Mouse (Mus musculus): ENCODE results near the gene Gna13. TPM values are rescaled to one million over a fixed set of nuclear protein-coding genes. Genes with fewer than 3 reads are reported as not detected.

The Gna13 gene
- total and polyA plus RNA-seq, 2 experiments from 2014 or later, result 44.4 to 55.0 TPM

GRCm38 (mm10) chr11:109380662-109381061 lies 18.0 kb downstream of the Gna13 start:
- H3K27ac ChIP-seq, result no peak overlapping the region
- no peaks in the 10 kb centered on the region for H3K9me3 ChIP-seq (ENCODE audit: low read length)
- H3K4me1 ChIP-seq (ENCODE audit: insufficient read depth, low read length), result peaks cover 21% of the 10 kb centered on the region
- H3K4me3 ChIP-seq (ENCODE audit: low read length), result no peak overlapping the region
- H3K36me3 ChIP-seq (ENCODE audit: insufficient read depth, low read length), result no peaks in the 10 kb centered on the region
- 71% methylated on average over 5 of the region's 5 CpGs for WGBS
- no peaks in the 10 kb centered on the region for H3K27me3 ChIP-seq (ENCODE audit: insufficient read depth, low read length)
- no peak overlapping the region for H3K9ac ChIP-seq (replicated peaks; ENCODE audit: low read length)
- TF ChIP-seq CTCF (IDR thresholded peaks at IDR 0.05; ENCODE audit: low read depth), result no peak
- DNase-seq (ENCODE audit: low spot score) (no peak), ATAC-seq (no peak)
- H3K4me2 ChIP-seq (ENCODE audit: low read depth, low read length), result no peak overlapping the region

GRCm38 (mm10) chr11:109385296-109385695 lies 22.7 kb downstream of the Gna13 start:
- WGBS, result 89% methylated on average over 8 of the region's 8 CpGs
- no peak overlapping the region for H3K4me2 ChIP-seq (ENCODE audit: low read depth, low read length)

GRCm38 (mm10) chr11:109389046-109389445 lies 26.4 kb downstream of the Gna13 start:
- 62% methylated on average over 5 of the region's 5 CpGs for WGBS
- no peak overlapping the region for H3K4me3 ChIP-seq (ENCODE audit: low read length)
- ATAC-seq (no peak), DNase-seq (ENCODE audit: low spot score) (no peak)
- no peak overlapping the region for H3K4me2 ChIP-seq (ENCODE audit: low read depth, low read length)
- H3K27me3 ChIP-seq (ENCODE audit: insufficient read depth, low read length), result no peaks in the 10 kb centered on the region
- H3K4me1 ChIP-seq (ENCODE audit: insufficient read depth, low read length), result no peaks in the 10 kb centered on the region
- H3K9me3 ChIP-seq (ENCODE audit: low read length), result no peaks in the 10 kb centered on the region
- H3K27ac ChIP-seq, result no peak overlapping the region
- no peak overlapping the region for H3K9ac ChIP-seq (replicated peaks; ENCODE audit: low read length)
- TF ChIP-seq CTCF (IDR thresholded peaks at IDR 0.05; ENCODE audit: low read depth), result no peak
- H3K36me3 ChIP-seq (ENCODE audit: insufficient read depth, low read length), result no peaks in the 10 kb centered on the region; the same call in 1 of the 2 replicates

More at GRCm38 (mm10) chr11:109385296-109385695, 22.7 kb downstream of the Gna13 start:
- H3K9me3 ChIP-seq (ENCODE audit: low read length), result no peaks in the 10 kb centered on the region
- ATAC-seq (no peak), DNase-seq (ENCODE audit: low spot score) (no peak)
- no peaks in the 10 kb centered on the region for H3K27me3 ChIP-seq (ENCODE audit: insufficient read depth, low read length)
- H3K4me1 ChIP-seq (ENCODE audit: insufficient read depth, low read length), result no peaks in the 10 kb centered on the region
- TF ChIP-seq CTCF (IDR thresholded peaks at IDR 0.05; ENCODE audit: low read depth), result no peak
- H3K36me3 ChIP-seq (ENCODE audit: insufficient read depth, low read length), result no peaks in the 10 kb centered on the region
- no peak overlapping the region for H3K9ac ChIP-seq (replicated peaks; ENCODE audit: low read length)
- no peak overlapping the region for H3K27ac ChIP-seq
- no peak overlapping the region for H3K4me3 ChIP-seq (ENCODE audit: low read length)

- Histone ChIP-seq H3K27me3 (ENCODE audit: insufficient read depth, low read length) (no peaks in the 10 kb centered on the region), H3K4me2 (ENCODE audit: low read depth, low read length) (no peak overlapping the region), H3K4me1 (ENCODE audit: insufficient read depth, low read length) (no peaks in the 10 kb centered on the region), H3K36me3 (ENCODE audit: insufficient read depth, low read length) (peaks cover 8% of the 10 kb centered on the region), H3K27ac (no peak overlapping the region), H3K4me3 (ENCODE audit: low read length) (no peak overlapping the region), H3K9ac (replicated peaks; ENCODE audit: low read length) (no peak overlapping the region), H3K9me3 (ENCODE audit: low read length) (no peaks in the 10 kb centered on the region)
- TF ChIP-seq CTCF (IDR thresholded peaks at IDR 0.05; ENCODE audit: low read depth), result no peak
- WGBS, result 72% methylated on average over 7 of the region's 7 CpGs
- DNase-seq (ENCODE audit: low spot score) (no peak), ATAC-seq (no peak)
Measured at GRCm38 (mm10) chr11:109391200-109391599, 28.6 kb downstream of the Gna13 start.

GRCm38 (mm10) chr11:109391760-109392159 lies 29.1 kb downstream of the Gna13 start:
- ATAC-seq, result no peak

GRCm38 (mm10) chr11:109392601-109393000 lies 30.0 kb downstream of the Gna13 start:
- no peaks in the 10 kb centered on the region for H3K9me3 ChIP-seq (ENCODE audit: low read length)
- no peak overlapping the region for H3K27ac ChIP-seq
- no peak for TF ChIP-seq CTCF (IDR thresholded peaks at IDR 0.05; ENCODE audit: low read depth)
- DNase-seq (ENCODE audit: low spot score) (no peak), ATAC-seq (no peak)
- H3K4me3 ChIP-seq (ENCODE audit: low read length), result no peak overlapping the region
- no peaks in the 10 kb centered on the region for H3K27me3 ChIP-seq (ENCODE audit: insufficient read depth, low read length)
- H3K9ac ChIP-seq (replicated peaks; ENCODE audit: low read length), result no peak overlapping the region
- WGBS, result 91% methylated on average over 9 of the region's 9 CpGs
- no peaks in the 10 kb centered on the region for H3K4me1 ChIP-seq (ENCODE audit: insufficient read depth, low read length)
- H3K4me2 ChIP-seq (ENCODE audit: low read depth, low read length), result no peak overlapping the region
- H3K36me3 ChIP-seq (ENCODE audit: insufficient read depth, low read length), result peaks cover 19% of the 10 kb centered on the region

More at GRCm38 (mm10) chr11:109391760-109392159, 29.1 kb downstream of the Gna13 start:
- H3K9me3 ChIP-seq (ENCODE audit: low read length), result no peaks in the 10 kb centered on the region
- WGBS, result 54% methylated on average over 7 of the region's 7 CpGs
- no peak overlapping the region for H3K9ac ChIP-seq (replicated peaks; ENCODE audit: low read length)
- no peak for DNase-seq (ENCODE audit: low spot score)
- no peak overlapping the region for H3K4me3 ChIP-seq (ENCODE audit: low read length)
- no peak overlapping the region for H3K27ac ChIP-seq
- H3K27me3 ChIP-seq (ENCODE audit: insufficient read depth, low read length), result no peaks in the 10 kb centered on the region
- no peaks in the 10 kb centered on the region for H3K4me1 ChIP-seq (ENCODE audit: insufficient read depth, low read length)
- no peak overlapping the region for H3K4me2 ChIP-seq (ENCODE audit: low read depth, low read length)
- H3K36me3 ChIP-seq (ENCODE audit: insufficient read depth, low read length), result peaks cover 13% of the 10 kb centered on the region
- no peak for TF ChIP-seq CTCF (IDR thresholded peaks at IDR 0.05; ENCODE audit: low read depth)

GRCm38 (mm10) chr11:109394758-109395157 lies 32.1 kb downstream of the Gna13 start:
- Histone ChIP-seq H3K9me3 (ENCODE audit: low read length) (no peaks in the 10 kb centered on the region), H3K27ac (no peak overlapping the region), H3K27me3 (ENCODE audit: insufficient read depth, low read length) (no peaks in the 10 kb centered on the region), H3K4me1 (ENCODE audit: insufficient read depth, low read length) (no peaks in the 10 kb centered on the region), H3K4me2 (ENCODE audit: low read depth, low read length) (no peak overlapping the region), H3K4me3 (ENCODE audit: low read length) (no peak overlapping the region), H3K9ac (replicated peaks; ENCODE audit: low read length) (no peak overlapping the region), H3K36me3 (ENCODE audit: insufficient read depth, low read length) (peaks cover 31% of the 10 kb centered on the region)
- DNase-seq (ENCODE audit: low spot score) (no peak), ATAC-seq (no peak)
- TF ChIP-seq CTCF (IDR thresholded peaks at IDR 0.05; ENCODE audit: low read depth), result no peak
- 83% methylated on average over 9 of the region's 9 CpGs for WGBS

All from hindbrain, postnatal 0 days (tissue).